Comparison of ENCODE assay signal across 14 mouse cellular contexts in the genomic region with DNA sequence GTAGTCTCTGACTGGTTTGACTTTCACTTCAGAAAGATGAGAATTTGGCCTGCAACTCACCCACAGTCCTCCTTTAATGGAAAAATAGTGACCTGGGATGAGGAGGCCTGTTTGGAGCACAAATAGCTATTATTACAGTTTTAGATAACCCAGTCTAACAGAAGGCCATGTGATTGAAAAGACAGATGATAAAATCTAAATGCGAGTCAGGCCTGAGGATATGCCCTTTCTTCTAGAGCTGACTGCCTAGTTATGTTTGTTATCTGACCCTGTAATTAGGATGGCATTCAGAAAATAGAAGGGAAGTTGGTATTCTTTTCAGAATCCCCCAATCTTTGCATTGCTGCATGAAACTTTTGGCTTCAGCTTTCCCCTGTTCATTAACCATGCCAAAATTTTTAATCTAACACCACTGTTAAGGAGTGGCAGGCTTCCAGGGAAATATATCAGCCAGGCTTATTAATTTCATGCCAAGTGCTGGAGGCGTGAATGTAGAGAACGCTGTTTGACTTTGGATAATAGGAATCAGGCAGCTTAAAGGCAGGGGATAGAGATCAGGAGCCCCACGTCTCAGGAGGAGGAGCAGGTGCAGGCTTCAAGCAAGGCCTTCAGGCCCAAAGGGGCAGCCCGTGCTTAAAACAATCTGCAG.
A peak's percentile ranks its signal among the peaks of the same experiment; 100 is the strongest.
DNase-seq lines count a peak whose midpoint lies in the region; ATAC-seq and TF ChIP-seq lines count a peak whose summit lies in the region.
"Had no signal": no experiment of that assay in that cellular context is flagged by ENCODE, and none has a peak within 500 bp of the region (broad histone marks: within the 10 kb centered on the region; RNA-seq: fewer than 3 reads in every experiment).

No protein-coding gene starts in this region.

- H3K4me3 ChIP-seq in midbrain, embryonic 16.5 days (ENCODE audit: low read depth, low read length), result no peak overlapping the region
- no peak overlapping the region for H3K4me3 ChIP-seq in thymus, adult 2 months (ENCODE audit: control insufficient read depth, insufficient read depth, low read length)
- H3K4me3 ChIP-seq: embryonic facial prominence, embryonic 12.5 days; limb, embryonic 15.5 days; neural tube, embryonic 12.5 days had no signal

- H3K9ac ChIP-seq in midbrain, embryonic 16.5 days (ENCODE audit: low read depth, low read length), result no peak overlapping the region
- H3K9ac ChIP-seq: embryonic facial prominence, embryonic 12.5 days; limb, embryonic 15.5 days; neural tube, embryonic 12.5 days had no signal

- 10% methylated on average over 5 of the region's 5 CpGs for WGBS in midbrain, embryonic 16.5 days
- 83% methylated on average over 5 of the region's 5 CpGs for WGBS in thymus, adult 2 months

- peak overlapping the region; percentile 29; the same call in 1 of the 2 replicates for H3K4me2 ChIP-seq in midbrain, embryonic 16.5 days (ENCODE audit: low read length)
- H3K4me2 ChIP-seq: embryonic facial prominence, embryonic 12.5 days; limb, embryonic 15.5 days; neural tube, embryonic 12.5 days had no signal

- H3K27ac ChIP-seq in midbrain, embryonic 16.5 days (ENCODE audit: low read length), result no peak overlapping the region
- H3K27ac ChIP-seq in thymus, adult 2 months (ENCODE audit: control insufficient read depth, insufficient read depth, low read length), result no peak overlapping the region
- H3K27ac ChIP-seq: embryonic facial prominence, embryonic 12.5 days; limb, embryonic 15.5 days; neural tube, embryonic 12.5 days had no signal

- no peaks in the 10 kb centered on the region for H3K27me3 ChIP-seq in midbrain, embryonic 16.5 days (ENCODE audit: control insufficient read depth, insufficient read depth, low read depth, low read length)
- no peaks in the 10 kb centered on the region for H3K27me3 ChIP-seq in thymus, adult 2 months (ENCODE audit: control insufficient read depth, insufficient read depth, low read length)
- H3K27me3 ChIP-seq: embryonic facial prominence, embryonic 12.5 days; limb, embryonic 15.5 days; neural tube, embryonic 12.5 days had no signal

- no peaks in the 10 kb centered on the region for H3K9me3 ChIP-seq in midbrain, embryonic 16.5 days (replicated peaks; ENCODE audit: control insufficient read depth, low read length, poor library complexity, severe bottlenecking)
- H3K9me3 ChIP-seq: embryonic facial prominence, embryonic 12.5 days; limb, embryonic 15.5 days; neural tube, embryonic 12.5 days had no signal

- TF ChIP-seq POLR2A in thymus, adult 2 months (IDR thresholded peaks at IDR 0.05; ENCODE audit: control insufficient read depth, extremely low read depth, insufficient read depth, low read length, poor library complexity), result no peak

- peak; percentile 4 for DNase-seq in embryo, embryonic 10.5 days (ENCODE audit: low spot score)
- DNase-seq in embryo, embryonic 11 days, result no peak
- DNase-seq in right cerebral cortex, adult 18-20 months, result peak; percentile 10
- DNase-seq in right cerebral cortex, postnatal 14 days, result no peak
- DNase-seq in layer of hippocampus, adult 11-12 months (ENCODE audit: low spot score), result peak; percentile 50
- no peak for DNase-seq in thymus, adult 2 months
- DNase-seq in spleen, adult 12 weeks (ENCODE audit: low spot score), result no peak
- DNase-seq: kidney, postnatal 25 days; lung, postnatal 4 days had no signal

- no peaks in the 10 kb centered on the region for H3K36me3 ChIP-seq in midbrain, embryonic 16.5 days (ENCODE audit: control insufficient read depth, insufficient read depth, low read length)
- no peaks in the 10 kb centered on the region for H3K36me3 ChIP-seq in thymus, adult 2 months (ENCODE audit: control insufficient read depth, insufficient read depth, low read length)
- H3K36me3 ChIP-seq: embryonic facial prominence, embryonic 12.5 days; limb, embryonic 15.5 days; neural tube, embryonic 12.5 days had no signal

- peaks cover 11% of the 10 kb centered on the region for H3K4me1 ChIP-seq in midbrain, embryonic 16.5 days (ENCODE audit: control insufficient read depth, insufficient read depth, low read length)
- no peaks in the 10 kb centered on the region for H3K4me1 ChIP-seq in thymus, adult 2 months (replicated peaks; ENCODE audit: control insufficient read depth, insufficient read depth, low read length)
- H3K4me1 ChIP-seq: embryonic facial prominence, embryonic 12.5 days; neural tube, embryonic 12.5 days had no signal

- TF ChIP-seq CTCF in thymus, adult 2 months (IDR thresholded peaks at IDR 0.05; ENCODE audit: borderline replicate concordance, control insufficient read depth, extremely low read depth, insufficient read depth, low read length, poor library complexity), result no peak

- ATAC-seq in midbrain, embryonic 16.5 days, result peak; percentile 88
- ATAC-seq: activated CD4-positive, CD25-positive, alpha-beta regulatory T cell, adult 4 months had no signal

Comparison
In these comparisons a context has a peak if more than half of its experiments do, and no peak if none do; other contexts are left out.
1. DNase-seq: peak in embryo, embryonic 10.5 days (single experiment), right cerebral cortex, adult 18-20 months (single experiment) and layer of hippocampus, adult 11-12 months (single experiment); none in embryo, embryonic 11 days (single experiment), right cerebral cortex, postnatal 14 days (single experiment), thymus, adult 2 months (single experiment) and spleen, adult 12 weeks (single experiment).